Mouse (Mus musculus) CD8-positive naive resting alpha-beta T cell, adult 2 months (primary cell): ENCODE data around the gene Mmgt2.

Experiments
- DNase-seq, 2 experiments: peaks; one replicate each; pipeline ENCODE4 v3.0.0; 2022; ENCODE audit warnings: low read depth in 2 of 2, low spot score in 2 of 2

The Mmgt2 gene

DNA sequence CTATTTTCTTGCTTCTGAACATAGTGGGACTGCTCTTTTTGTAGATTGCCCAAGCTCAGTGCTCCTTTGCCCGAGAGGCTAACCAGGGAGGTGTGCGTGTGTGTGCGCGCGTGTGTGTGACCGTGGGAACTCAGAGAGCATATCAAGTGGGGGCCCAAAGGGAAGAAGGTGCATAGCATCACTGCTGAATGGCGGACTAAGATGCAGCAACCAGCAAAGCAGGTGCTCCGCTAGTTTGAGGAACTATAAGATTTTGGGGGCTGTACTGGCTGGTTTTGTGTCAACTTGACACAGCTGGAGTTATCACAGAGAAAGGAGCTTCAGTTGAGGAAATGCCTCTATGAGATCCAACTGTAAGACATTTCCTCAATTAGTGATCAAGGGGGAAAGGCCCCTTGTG, 27.4 kb upstream of the Mmgt2 start:
- no peak for DNase-seq

DNA sequence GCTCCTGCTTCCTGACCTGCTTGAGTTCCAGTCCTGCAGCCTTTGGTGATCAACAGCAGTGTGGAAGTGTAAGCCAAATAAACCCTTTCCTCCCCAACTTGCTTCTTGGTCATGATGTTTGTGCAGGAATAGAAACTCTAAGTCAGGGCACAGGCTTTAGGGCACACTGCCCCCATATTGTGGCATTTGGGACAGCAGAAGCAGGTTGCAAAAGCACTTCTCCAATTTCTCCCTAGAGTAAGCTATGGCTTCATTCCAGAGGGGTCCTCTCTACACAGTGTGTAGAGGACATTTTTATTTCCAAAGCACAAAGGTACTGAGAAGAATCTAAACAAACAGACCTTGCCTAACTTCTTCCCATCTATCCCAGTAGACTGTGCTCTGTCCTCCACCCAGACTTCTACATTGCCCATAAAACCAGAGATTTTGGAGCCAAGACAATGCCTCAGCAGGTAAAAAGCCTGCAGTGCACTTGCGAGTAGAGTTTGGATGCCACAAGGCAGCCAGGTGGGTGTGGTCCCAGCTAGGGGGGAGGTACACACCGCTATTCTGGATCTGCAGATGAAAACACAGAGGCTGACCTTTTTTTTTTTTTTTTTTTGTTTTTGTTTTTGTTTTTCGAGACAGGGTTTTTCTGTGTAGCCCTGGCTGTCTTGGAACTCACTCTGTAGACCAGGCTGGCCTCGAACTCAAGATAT, 26.7 kb upstream of the Mmgt2 start:
- no peak for DNase-seq

DNA sequence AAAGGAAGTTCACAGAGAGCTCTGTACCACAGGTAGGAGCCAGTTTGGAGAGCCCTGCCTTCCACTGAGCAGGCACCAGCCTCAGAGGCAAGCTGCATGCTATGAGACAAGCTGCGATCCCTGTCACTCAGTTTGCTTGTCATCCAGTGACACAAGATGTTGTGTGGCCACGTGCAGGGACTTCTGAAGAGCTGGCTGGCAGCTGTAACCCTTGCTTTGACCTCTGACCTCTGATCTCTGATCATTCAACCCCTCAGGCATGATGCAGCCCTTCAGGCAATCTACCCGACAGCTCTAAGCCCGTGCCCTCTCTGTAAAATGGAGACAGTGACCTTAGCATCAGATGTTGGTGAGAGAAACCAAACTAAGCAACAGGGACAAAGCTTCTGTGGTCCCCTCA, 25.6 kb upstream of the Mmgt2 start:
- no peak for DNase-seq

DNA sequence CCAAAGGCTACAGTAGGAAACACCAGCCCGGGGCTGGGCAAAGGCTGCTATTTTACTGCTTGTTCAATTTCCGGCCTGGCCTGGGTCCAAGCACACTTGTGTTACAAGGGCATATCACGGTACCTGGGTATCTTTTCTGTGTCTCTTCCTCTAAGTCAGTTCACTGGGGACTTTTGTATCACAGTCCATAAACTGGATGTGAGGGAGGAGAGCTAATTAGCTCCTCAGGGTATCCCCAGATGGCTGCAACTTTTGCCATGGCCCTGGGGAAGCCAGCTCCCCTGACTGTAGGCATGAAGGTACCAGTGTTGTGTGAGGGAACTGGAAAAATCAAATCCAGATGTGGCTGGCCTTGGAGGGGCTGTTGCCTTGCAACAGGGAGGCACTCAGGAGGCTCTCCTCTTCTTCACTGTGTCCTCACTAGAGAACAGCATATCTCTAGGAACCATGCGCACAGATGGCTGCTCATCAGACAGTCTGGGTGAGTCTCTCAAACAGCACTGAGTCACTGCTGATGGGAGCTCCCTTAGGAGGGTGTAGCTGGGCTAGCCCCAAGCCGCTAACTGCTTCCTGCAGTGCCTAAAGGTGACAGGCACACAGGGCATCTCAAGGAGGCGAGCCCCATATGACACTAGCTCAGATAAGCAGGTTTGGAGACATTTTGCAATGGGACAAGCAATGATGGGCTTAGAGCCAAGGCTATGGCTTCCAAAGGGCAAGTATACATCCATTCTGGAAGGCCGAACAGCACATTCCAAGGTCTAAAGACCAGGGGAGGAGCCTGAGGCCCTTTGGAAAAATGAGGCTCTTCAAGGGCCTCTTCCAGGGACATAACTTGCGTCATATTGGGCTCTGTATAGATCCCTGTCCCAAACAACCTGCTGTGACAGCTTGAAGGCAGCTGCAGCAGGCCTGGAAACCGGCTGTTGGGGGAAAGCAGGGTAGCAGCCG, 23.8 kb upstream of the Mmgt2 start:
- no peak for DNase-seq

DNA sequence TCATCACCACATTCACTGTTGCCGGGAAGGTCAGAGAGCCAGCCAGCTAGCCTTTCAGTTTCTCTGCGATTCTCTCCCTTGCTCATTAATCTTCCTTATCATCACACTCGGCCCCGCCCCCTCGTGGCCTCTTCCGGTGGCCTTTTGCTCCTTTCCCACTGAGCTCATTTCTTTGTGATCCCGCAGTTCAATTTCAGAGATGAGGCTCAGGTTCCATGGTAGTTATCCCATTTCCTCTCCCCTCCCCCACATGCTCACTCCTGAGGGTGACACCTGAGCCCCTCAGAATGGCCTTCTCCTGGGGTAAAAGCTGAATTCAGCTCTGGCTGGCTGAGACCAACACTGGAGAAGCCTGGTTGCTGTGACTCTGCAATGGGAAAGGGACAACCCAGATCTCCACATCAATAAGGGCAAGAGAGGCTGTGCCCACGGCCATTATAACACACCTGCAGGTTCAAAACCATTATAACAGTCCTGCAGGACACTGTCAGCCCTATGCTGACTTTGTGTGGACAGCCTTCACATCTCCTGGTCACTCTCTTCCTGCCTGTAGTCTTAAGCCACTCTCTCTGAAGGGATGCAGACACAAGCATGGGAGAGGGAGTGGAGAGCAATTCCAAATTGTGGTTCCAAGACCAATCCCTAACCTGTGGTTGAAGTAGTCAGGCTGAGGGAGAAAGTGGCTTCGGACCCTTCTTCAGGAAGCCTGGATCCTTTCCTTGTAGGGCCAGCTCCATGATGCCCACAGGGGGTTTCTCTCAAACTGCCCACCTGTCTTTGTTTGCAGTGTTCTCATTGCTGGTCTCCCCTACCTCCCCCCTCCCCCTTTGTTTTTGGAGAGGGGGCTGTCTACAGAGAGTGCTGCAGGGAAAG, 18.9 kb upstream of the Mmgt2 start:
- DNase-seq, result no peak

DNA sequence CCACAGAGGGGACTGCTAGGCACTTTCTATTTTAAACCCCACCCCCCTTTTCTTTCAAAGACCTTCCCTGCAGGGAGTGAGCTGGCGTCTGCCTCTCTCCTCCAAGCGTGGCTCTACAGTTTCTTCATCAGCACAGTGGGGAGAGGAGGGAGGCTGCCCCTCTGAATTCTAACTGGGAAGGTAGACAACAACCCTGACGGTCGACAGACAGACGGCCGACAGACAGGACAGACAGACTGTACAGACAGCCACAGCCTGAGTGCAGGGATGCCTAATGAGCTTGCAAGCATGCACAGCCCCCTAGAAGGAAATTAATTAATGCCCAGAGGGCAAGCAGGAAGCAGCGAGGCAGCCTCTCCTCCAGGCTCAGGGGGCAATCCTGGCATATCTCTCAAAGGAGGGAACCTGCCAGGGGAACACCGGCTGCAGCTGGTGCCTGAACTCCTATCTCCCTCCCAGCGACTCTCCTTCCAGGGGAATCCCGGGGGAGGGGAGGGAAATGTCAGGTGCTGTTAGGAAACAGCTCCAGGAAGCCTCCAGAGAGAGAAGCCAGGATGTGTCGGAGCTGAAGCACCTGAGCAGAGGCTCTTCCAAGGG, 18.1 kb upstream of the Mmgt2 start:
- DNase-seq, result no peak

DNA sequence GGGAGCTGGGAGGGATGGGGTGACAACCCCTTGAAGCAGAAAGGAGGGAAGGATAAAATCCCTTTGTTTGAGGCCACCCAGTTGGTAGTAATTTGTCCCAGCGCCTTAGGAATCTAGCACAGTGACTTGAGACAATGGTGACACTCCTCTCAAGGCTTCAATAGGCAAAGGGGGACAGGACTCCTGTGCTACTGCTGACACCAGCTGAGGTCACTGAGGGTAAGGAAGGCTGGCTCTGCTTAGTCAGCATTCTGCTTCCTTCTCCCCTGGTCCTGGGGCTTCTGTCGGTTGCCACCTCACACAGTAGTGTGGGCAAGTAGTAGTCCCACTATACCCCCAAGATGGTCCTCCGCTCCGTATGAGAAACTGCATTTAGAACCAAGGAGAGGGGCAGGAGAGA, 17.3 kb upstream of the Mmgt2 start:
- no peak for DNase-seq

DNA sequence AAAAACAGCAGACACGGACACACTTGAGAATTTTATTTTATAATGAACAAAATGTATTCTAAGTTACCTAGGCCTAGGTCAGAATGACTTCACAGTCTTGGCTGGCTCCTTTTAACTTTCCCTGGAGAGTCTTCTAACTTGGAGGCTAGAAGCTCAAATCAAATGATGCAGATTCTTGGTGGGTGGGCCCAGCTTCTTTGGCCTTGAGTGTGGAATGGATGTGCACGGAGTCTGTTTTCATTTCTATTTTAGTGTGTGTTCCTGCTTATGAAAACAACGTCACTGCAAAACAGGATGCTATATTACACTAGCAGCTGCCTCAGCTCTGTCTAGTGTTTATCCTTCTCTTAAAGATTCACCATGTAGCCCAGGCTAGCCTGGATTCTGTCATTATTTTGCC, 13.1 kb upstream of the Mmgt2 start:
- DNase-seq, result no peak

DNA sequence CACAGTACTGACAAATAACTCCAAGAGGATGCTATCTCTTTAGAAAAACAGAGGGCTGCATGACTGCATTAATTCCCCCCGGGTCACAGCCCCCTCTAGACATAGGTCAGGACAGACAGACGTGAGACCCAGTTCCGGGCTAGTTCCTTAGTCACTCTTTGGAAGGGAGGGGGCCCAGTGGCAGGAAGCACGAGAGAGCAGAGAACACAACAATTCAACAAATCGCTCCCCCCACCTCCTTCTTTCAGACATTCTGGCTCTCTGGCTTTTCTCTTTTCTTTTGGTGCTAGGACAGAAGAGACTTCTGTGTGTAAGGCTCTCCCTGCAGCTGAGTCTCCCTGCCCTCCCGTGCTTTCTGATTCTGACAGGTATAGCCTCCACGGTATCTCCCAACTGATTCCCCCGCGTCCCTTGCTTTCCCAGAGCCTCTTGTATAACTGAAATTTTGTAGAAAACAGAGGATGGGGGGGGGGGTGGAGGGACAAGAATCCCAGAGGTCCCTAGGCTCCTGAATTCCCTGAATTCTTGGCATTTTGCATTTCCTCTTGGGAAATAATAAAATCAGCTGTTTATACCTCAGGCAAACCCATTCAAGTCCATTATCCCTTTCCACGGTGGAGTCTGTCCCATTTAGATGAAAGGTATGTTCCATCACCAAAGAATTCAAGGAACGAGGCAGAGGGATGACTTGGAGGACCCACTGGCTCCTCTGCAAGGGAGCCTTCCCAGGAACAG, 12.2 kb upstream of the Mmgt2 start:
- no peak for DNase-seq

DNA sequence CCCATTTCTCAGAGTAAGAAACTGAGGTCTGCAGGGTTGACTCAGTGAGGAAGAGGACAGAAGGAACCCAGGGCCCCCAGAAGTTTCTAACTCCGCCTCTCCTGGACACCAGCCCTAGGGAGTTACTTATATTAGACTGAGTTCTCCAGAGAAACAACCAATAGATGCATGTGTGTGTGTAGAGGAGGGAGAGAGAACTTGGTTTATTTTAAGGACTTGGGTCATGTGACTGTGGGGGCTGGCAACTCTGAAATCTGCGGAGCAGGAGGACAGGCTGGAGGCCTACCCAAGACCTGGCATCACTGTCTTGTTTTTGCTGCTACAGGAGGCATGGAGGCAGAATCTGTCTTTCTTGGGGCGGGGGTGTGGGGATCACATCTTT, 11.6 kb upstream of the Mmgt2 start:
- DNase-seq, result no peak

DNA sequence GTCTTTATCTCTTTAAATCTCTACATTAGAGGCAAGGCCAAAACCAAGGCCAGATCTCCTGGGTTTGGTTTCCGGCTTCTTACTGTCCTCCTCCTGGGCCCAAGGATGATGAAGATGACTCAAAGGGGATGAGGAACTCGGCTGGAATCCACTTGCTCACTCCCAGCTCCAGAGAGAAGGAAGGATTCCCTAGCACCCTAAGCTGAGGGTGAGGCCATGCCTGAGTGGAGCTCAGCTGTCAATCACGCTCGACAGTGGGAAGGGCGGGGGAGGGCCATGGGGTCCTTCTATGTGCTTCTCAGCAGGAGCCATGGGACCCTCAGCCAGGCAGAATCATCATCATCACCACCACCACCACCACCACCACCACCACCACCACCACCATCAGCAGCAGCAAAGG, 11.1 kb upstream of the Mmgt2 start:
- DNase-seq, result no peak

DNA sequence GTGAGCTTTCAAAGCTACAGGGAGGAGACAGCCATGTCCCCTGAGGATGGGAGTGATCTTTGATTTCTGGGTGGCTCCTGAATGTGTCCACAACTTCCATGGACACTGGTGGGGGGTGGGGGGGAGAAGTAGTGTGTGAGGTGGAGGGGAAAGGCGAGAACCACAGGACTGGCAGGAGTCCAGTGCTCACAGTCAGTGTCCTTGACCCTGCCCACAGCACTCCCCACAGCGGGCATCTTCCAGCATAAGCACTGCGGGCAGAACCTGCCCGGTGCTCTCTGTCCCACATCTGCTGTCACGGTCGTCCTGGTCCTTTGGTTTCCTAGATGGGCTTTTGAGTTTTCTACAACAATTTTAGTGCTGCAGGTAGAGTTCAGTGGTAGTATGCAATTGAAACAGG, 10.7 kb upstream of the Mmgt2 start:
- no peak for DNase-seq

DNA sequence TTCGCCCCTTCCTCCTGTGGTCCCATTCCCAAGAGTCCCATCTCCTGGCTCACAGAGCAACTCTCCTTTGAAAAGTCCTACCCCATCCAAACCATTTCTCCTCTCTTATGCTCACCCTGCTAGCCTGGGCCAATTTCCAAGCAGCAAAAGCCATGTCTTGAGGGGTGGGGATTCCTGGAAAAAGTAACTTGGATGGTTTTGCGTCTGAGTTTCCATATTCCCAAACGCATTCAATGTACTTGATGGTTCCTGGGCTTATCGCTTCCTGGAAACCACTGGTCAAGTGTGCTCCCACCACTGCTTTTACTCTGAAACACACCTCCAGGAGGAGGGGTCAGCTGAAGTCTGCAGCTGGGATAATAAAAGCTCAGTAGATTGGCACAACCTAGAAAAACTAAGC, 10.1 kb upstream of the Mmgt2 start:
- DNase-seq, result no peak

DNA sequence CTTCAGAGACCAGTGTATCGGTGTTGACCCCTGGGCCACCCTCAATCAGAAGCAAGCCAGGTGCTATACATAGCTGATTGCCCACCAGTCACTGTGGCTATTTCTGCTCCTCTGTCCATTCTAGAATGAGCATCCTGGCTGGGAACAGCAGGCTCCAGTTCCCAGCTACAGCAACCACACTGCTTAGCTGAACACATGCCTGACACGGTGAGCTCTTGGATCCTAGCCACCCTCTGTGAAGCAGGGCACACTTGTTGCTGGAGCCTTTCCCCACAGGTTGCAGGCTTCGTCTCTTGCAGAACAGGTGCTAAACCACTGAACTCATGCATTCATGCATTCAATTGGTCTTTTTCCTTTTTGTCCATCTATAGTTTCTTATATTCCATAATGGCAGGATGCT, 8.1 kb upstream of the Mmgt2 start:
- no peak for DNase-seq

DNA sequence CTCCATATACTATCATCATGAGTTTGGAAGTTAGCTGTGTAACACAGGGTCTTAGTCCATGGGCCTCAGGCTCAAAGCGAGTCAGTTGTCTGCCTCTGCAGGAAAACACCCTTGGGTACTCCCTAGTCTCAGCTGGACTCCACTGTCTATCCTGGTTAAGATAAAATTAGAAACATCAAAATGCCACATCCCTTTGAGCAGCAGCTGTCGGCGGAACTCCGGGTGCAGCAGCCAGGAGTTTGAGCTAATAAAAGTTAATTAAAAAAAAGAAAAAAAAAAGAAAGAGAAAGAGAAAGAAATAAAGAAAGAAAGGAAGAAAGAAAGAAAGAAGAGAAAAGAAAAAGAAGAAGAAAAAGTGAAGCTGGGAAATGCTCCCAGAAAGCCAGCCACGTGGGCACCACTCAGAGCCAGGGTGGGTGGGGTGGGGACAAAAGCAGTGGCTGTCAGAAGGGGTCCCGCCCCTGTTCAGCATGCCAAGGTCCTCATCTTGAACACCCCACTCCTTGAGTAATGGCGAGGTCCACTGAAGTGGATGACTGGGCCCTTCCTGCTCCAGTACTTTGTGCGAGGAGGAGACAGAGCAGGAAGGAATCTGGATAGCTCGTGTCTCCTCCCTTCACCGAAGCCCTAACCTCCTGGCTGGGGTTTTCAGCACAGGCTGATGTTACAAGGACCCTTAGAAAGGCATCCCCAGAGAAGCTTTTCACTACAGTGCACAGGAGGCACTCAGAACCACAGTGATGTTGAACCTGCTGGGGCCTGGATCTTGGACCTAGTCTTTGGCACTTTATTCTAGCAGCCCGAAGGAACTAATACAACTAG, 6.2 kb upstream of the Mmgt2 start:
- no peak for DNase-seq

DNA sequence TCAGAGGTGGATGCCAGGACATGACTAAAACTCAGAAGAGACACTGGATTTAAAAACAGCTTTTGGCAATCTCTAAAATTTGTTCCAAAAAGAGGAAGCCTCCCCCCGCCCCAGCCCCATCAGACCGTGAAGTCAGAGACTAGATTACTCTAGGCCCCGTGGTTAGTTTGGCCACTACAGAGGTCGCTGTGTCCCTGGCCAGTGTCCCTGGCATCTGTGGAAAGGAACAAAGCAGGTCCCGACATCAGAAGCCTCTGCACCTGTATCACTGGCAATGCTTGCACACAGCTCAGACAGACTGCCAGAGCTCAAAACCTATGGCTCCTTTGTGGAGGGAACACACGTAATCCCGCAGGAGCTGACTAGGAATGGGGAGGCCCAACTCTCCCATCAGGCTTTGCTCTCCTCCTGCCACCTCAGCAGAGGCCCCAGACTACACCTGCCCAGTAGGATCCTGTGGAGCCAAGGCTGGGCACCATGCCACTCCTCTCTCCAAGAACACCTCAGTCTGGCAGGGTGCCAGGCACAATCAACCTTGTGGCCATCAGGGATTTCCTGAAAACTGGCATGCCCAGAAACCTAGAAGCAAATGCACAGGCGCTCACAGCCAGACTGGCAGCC, 5.3 kb upstream of the Mmgt2 start:
- DNase-seq, result no peak

DNA sequence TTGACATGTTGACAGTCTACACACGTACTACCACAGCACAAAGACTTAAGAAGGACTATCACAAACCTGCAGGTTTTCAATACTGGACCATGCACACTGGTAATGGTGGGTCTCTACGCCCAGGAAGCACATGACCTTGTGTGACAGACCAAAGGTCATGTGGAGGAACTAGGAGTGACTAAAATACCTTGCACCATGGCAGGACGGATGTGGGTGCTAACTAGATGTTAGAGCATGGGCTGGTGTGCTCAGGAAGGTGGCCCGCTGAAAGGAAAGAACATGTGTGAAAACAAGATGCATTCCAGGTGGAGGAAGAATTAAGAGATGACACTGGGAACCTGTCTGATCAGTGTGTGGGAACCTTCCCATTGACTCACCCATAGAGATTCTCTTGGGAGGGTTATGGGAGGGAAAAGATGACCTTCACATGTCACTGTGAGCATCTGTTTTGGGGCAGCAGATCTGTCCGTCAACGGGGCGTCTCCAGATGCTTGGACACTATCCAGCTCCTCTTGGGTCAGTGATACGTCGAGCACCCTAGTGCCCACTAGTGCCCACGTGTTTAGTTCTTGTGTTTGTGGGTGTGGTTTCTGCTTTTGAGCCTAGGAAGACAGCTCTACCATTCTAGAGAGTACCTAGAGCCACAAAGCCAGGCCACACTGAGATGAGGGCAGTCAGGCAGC, 4.6 kb upstream of the Mmgt2 start:
- no peak for DNase-seq

DNA sequence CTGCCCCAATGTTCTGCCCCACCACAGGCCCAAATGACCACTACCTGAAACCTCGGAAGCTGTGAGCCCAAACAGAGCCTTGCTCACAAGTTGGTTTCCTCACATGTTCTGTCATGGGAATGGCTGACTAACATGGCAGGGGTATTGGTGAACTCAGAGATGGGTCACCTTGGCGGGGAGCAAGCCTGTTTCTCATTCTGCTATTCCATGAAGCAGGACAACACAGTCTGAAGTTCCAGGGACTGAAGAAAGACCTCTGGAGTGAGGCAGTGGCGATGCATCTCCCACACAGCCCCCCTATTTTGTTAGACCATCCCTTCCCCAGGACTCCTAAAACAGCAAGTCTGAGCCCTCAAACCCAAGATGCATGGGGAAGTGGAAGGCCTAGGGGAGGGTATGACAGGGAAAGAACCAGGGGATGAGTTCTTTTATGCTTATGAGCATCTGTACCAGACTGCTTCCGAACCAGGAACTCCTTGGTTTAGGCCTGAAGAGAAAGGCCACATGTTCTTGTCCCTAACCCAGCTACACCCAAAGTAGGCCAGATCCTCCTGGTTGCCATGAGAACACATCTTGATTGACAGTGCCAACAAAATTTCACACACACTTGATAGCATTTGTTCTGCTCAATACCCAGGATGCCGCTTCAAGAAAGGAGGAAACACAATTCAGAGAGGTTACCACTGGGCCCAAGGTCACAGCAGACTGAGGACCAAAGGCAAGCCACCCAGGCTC, 3.7 kb upstream of the Mmgt2 start:
- DNase-seq, result no peak
